Mouse (Mus musculus) naive thymus-derived CD4-positive, alpha-beta T cell, adult 5 months (primary cell): ENCODE measurements around the gene Ctsg. TPM values are rescaled to one million over a fixed set of nuclear protein-coding genes. Genes with fewer than 3 reads are reported as not detected.

Experiments used
- polyA plus RNA-seq: library from polyadenylated mRNA; unstranded; fragments of 100-300 nt; shearing (Covaris generic); gene quantifications from one replicate; pipeline ENCODE4 v1.2.1, GENCODE M21; 2017

Gene Ctsg
- polyA plus RNA-seq = not detected

DNA sequence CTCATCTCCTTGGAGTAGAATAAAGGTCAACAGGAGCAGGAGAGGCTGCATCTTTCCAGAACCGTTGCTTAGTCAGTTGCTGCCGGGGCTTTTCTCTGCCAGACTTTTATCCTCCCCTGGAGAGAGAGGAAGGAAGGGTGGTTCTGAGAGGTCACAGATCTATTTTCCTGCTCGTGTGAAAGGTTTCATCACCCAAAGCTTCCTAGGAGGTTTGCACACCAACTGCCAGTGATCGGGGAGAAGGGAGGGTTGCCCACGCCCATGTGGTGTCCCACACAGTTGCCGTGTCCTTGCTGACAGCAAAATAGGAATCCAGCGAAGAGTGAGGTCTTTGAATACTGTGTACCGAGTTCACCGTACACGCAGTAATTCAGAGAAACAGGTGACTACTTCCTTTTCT lies at the start of gene Ctsg:
TSS of gene Ctsg (minus strand) at position 189 of the 400 bp plus-strand sequence.

DNA sequence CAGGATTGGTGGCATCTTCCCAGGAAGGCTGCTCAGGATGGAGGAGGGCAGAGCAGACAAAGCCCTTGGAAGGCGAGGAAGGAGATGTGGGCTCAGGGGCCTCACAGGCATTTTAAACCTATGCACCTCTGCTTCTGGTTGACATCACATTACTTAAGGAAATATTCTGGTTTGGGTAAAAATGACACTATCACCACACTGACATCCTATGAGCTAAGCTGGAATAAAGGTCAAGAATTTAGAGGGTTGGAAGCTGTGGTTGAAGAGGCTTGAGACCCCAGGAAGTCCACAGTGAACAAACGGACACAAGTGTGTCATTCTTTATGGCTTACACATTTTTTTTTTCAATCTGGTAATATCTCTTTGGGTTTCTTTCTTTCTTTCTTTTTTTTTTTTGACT lies 30.1 kb upstream of the Ctsg start, which contains the start of gene Gzmd:
TSS of gene Gzmd (minus strand) at position 101 of the 400 bp plus-strand sequence.

GRCm38 (mm10) chr14:56120525-56120924 lies 18.2 kb upstream of the Ctsg start, which contains the start of gene Gzme:
Gene Gzme, minus strand, starts transcription at chr14:56120625.

DNA sequence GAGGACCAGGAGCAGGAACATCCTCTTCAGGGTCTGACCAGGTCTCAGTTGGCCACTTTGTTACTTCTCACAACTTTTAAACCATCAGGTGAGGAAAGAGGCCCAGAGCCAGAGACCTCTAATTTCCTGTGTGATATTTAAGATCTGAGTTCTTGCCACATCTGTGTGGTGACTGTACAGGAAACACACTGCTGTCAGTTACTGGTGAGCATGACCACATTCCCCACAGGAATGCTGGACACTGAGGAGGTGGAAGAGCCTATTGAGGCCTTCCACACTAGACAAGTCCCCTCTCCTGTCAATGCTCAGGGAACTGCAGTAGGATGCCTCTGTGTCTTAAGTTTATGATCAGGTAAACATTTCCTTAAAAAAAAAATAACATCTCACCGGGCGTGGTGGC lies 17.2 kb downstream of the Ctsg start, which contains the start of gene Mcpt8:
TSS of gene Mcpt8 (minus strand) at position 107 of the 400 bp plus-strand sequence.

GRCm38 (mm10) chr14:56062213-56062612 lies 40.2 kb downstream of the Ctsg start, which contains the start of gene Mcpt4:
Gene Mcpt4, minus strand, starts transcription at chr14:56062313.

Other genes starting within 250 kb of the Ctsg start
- gene Nynrin, start 248.6 kb downstream of the Ctsg start, polyA plus RNA-seq = 0.06 TPM
- 0.07 TPM for gene Cbln3, start 218.2 kb downstream of the Ctsg start, polyA plus RNA-seq
- 64.5 TPM for gene Khnyn, start 217.6 kb downstream of the Ctsg start, polyA plus RNA-seq
- 40.2 TPM for gene Sdr39u1, start 202.3 kb downstream of the Ctsg start, polyA plus RNA-seq
- not detected for gene Cma1, start 157.9 kb downstream of the Ctsg start, polyA plus RNA-seq
- not detected for gene Cma2, start 151.6 kb downstream of the Ctsg start, polyA plus RNA-seq
- not detected for gene Mcpt1, start 84.6 kb downstream of the Ctsg start, polyA plus RNA-seq
- gene Mcpt9, start 72.1 kb downstream of the Ctsg start, polyA plus RNA-seq = not detected
- not detected for gene Mcpt2, start 60.5 kb downstream of the Ctsg start, polyA plus RNA-seq
- gene Mcpt4, start 40.3 kb downstream of the Ctsg start, polyA plus RNA-seq = not detected
- not detected for gene Mcpt8, start 17.3 kb downstream of the Ctsg start, polyA plus RNA-seq
- not detected for gene Gzme, start 18.1 kb upstream of the Ctsg start, polyA plus RNA-seq
- gene Gzmd, start 30.0 kb upstream of the Ctsg start, polyA plus RNA-seq = not detected
- gene Gzmg, start 57.0 kb upstream of the Ctsg start, polyA plus RNA-seq = not detected
- gene Gzmn, start 72.0 kb upstream of the Ctsg start, polyA plus RNA-seq = not detected
- not detected for gene Gzmf, start 108.8 kb upstream of the Ctsg start, polyA plus RNA-seq
- gene Gzmc, start 132.1 kb upstream of the Ctsg start, polyA plus RNA-seq = 0.92 TPM
- gene Gzmb, start 159.7 kb upstream of the Ctsg start, polyA plus RNA-seq = not detected